Mouse (Mus musculus): ENCODE results near the gene Mmel1.

GRCm38 (mm10) chr4:154915286-154915685 lies 45.9 kb downstream of the Mmel1 start:
- TF ChIP-seq CTCF (IDR thresholded peaks at IDR 0.05) (no peak), POLR2A (IDR thresholded peaks at IDR 0.05; ENCODE audit: insufficient read depth, low read depth, low read length) (no peak)

Data from heart, adult 2 months (tissue).